Mouse (Mus musculus): ENCODE measurements around the gene Hoxb9. TPM values are rescaled to one million over a fixed set of nuclear protein-coding genes. Genes with fewer than 3 reads are reported as not detected.

Gene Hoxb9
- polyA plus RNA-seq, 1 experiment from 2014 or later: 0.09 TPM

DNA sequence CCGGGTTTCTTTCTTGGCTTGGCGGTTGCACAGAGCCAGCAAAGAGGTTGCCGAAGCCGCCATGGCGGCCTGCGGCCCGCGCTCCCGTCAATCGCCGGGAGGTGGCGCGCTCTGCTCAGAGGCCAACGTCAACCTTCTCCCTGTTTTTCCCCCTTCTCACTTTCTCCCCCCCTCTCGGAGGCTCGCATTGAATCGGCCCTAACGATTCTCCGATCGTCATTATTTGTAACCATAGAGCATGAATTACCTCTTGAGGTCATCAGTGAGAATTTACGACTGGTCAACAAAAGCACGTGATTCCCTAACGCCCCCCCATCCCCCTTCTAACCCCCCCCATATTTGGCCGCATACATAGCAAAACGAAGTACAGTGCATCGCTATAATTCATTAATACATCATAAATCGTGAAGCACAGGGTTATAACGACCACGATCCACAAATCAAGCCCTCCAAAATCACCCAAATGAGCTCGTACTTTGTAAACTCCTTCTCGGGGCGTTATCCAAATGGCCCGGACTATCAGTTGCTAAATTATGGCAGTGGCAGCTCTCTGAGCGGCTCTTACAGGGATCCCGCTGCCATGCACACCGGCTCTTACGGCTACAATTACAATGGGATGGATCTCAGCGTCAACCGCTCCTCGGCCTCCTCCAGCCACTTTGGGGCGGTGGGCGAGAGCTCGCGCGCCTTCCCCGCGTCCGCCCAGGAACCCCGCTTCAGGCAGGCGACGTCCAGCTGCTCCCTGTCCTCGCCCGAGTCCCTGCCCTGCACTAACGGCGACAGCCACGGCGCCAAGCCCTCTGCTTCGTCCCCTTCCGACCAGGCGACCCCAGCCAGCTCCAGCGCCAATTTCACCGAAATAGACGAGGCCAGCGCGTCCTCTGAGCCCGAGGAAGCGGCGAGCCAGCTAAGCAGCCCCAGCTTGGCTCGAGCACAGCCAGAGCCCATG lies 32.2 kb downstream of the Hoxb9 start, which contains the start of gene Hoxb5:
Gene Hoxb5, plus strand, starts transcription at position 186 of the 949 bp plus-strand sequence.
- WGBS (ENCODE audit: insufficient replicate concordance): under 1% methylated on average over 69 of the region's 69 CpGs
- Histone ChIP-seq H3K9me3 (replicated peaks; ENCODE audit: control insufficient read depth, low read length) (no peaks in the 10 kb centered on the region), H3K36me3 (ENCODE audit: control insufficient read depth, insufficient read depth, low read length) (no peaks in the 10 kb centered on the region), H3K4me3 (ENCODE audit: low read depth, low read length) (peak within 1 kb of the TSS; percentile 11), H3K27me3 (ENCODE audit: control insufficient read depth, insufficient read depth, low read length) (peaks cover 100% of the 10 kb centered on the region), H3K4me1 (ENCODE audit: control insufficient read depth, insufficient read depth, low read length) (peaks cover 9% of the 10 kb centered on the region; the same call in 1 of the 2 replicates), H3K4me2 (peak within 1 kb of the TSS; percentile 52), H3K27ac (ENCODE audit: low read depth, low read length) (no peak within 1 kb of the TSS), H3K9ac (ENCODE audit: low read depth, low read length) (no peak within 1 kb of the TSS)
- no peak for ATAC-seq (replicated peaks; ENCODE audit: insufficient number of reproducible peaks, low FRiP score, low TSS enrichment)

DNA sequence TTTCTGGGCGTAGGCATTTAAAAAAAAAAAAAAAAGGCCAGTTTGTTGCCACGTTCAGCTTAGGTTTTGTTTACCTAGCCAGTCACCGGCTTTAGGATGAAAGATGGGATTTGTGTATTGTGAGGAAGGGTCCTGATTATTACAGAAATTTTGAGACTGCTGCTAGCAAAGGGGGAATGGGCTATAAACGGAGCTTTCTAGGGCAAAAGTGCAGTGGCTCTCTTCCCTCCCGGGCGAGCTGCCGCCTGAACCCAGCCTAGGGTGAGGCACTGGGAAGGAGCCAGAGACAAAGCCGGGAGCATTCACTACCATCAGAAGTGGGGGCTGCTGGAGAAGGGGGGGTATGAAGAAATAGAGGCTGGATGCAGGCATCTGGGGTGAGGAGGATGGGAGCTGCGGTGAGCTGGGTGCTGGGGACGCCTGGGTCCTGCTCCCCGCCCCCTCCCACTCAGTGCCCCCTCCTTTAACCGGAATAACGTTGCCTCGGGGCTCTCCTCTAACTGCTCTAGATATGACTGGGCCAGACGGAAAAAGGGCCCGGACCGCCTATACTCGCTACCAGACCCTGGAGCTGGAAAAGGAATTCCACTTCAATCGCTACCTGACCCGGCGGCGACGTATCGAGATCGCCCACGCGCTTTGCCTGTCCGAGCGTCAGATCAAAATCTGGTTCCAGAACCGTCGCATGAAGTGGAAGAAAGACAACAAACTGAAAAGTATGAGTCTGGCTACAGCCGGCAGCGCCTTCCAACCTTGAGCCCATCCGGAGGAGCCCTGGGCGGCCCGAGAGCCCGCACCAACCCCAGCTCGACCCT lies 33.3 kb downstream of the Hoxb9 start:
- no peak for ATAC-seq (replicated peaks; ENCODE audit: insufficient number of reproducible peaks, low FRiP score, low TSS enrichment)
- Histone ChIP-seq H3K36me3 (ENCODE audit: control insufficient read depth, insufficient read depth, low read length) (no peaks in the 10 kb centered on the region), H3K9me3 (replicated peaks; ENCODE audit: control insufficient read depth, low read length) (no peaks in the 10 kb centered on the region), H3K4me1 (ENCODE audit: control insufficient read depth, insufficient read depth, low read length) (peaks cover 6% of the 10 kb centered on the region; the same call in 1 of the 2 replicates), H3K4me2 (peak overlapping the region; percentile 52), H3K9ac (ENCODE audit: low read depth, low read length) (peak overlapping the region; percentile 16; the same call in 1 of the 2 replicates), H3K4me3 (ENCODE audit: low read depth, low read length) (peak overlapping the region; percentile 11), H3K27ac (ENCODE audit: low read depth, low read length) (no peak overlapping the region), H3K27me3 (ENCODE audit: control insufficient read depth, insufficient read depth, low read length) (peaks cover 100% of the 10 kb centered on the region)
- WGBS (ENCODE audit: insufficient replicate concordance): under 1% methylated on average over 38 of the region's 38 CpGs

DNA sequence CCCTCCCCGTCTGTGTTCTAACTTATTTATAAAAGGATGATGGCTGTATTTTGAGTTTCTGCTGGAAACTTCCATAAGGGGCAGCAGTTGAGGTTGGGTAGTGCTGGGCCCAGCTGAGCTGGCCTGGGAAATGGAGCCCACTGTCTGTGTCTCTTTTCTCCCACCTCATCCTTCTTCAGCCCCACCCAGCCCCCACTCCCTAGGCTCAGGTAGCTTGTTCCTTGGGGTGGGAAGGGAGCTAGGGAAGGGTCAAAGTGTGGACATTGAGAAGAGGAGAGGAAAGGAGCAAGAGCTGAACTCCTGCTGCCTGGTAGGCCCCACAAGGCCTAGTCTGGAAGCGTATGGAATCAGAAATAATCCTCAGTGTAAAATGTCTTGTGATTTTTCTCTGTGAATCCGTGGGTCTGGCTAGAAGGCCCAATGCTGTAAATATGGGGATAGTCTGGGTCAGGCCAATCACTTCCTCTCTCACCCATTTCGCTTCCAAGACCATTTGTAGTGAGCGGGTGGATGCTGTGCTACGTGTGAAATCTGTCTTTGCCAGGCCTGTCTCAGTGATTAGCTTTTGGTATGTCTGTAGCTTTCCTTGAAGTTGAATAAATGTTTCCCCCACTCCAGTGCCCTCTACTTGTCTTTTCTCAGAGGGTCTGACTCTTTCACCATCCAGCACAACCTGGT lies 34.4 kb downstream of the Hoxb9 start:
- 48% methylated on average over 6 of the region's 6 CpGs for WGBS (ENCODE audit: insufficient replicate concordance)
- Histone ChIP-seq H3K4me2 (no peak overlapping the region), H3K9me3 (replicated peaks; ENCODE audit: control insufficient read depth, low read length) (no peaks in the 10 kb centered on the region), H3K9ac (ENCODE audit: low read depth, low read length) (no peak overlapping the region), H3K4me1 (ENCODE audit: control insufficient read depth, insufficient read depth, low read length) (peaks cover 2% of the 10 kb centered on the region; the same call in 1 of the 2 replicates), H3K36me3 (ENCODE audit: control insufficient read depth, insufficient read depth, low read length) (no peaks in the 10 kb centered on the region), H3K27me3 (ENCODE audit: control insufficient read depth, insufficient read depth, low read length) (peaks cover 100% of the 10 kb centered on the region), H3K4me3 (ENCODE audit: low read depth, low read length) (no peak overlapping the region), H3K27ac (ENCODE audit: low read depth, low read length) (no peak overlapping the region)
- no peak for ATAC-seq (replicated peaks; ENCODE audit: insufficient number of reproducible peaks, low FRiP score, low TSS enrichment)

DNA sequence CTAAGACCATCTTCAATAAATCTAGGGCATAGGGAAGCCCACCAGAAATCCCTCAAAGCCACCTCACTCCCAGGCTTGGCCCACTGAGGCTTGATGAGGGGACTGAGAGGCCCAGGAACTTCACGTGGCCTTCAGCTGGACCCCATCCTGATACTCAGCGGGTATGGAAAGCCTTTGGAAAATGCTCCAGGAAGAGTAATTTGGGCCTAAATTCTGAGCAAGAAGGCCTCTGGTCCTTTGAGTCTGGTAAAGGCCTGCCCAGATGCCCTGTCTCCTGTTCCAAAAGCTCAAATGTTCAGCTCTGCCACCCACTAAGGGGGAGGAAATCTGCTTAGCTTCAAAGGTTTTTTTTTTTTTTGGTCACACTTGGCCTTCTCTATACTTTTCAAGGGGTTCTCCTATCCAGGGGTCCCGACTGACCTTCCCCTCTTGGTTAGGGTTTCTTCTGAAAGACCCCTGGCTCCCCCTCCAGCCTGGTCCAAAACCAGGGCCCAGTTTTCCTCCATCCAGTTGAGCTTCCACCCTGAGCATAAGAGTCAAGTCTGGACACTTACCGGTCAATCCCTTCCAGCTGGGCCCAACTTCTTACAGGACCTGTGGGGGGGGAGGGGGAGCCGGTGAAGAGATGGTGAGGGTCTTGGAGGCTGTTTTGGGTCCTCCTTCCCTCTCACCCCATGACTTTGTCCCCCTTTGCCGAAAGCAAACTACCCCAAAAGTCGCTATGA lies 35.1 kb downstream of the Hoxb9 start:
- Histone ChIP-seq H3K27me3 (ENCODE audit: control insufficient read depth, insufficient read depth, low read length) (peaks cover 100% of the 10 kb centered on the region), H3K4me1 (ENCODE audit: control insufficient read depth, insufficient read depth, low read length) (no peaks in the 10 kb centered on the region), H3K27ac (ENCODE audit: low read depth, low read length) (no peak overlapping the region), H3K9ac (ENCODE audit: low read depth, low read length) (no peak overlapping the region), H3K9me3 (replicated peaks; ENCODE audit: control insufficient read depth, low read length) (no peaks in the 10 kb centered on the region), H3K36me3 (ENCODE audit: control insufficient read depth, insufficient read depth, low read length) (no peaks in the 10 kb centered on the region), H3K4me2 (no peak overlapping the region), H3K4me3 (ENCODE audit: low read depth, low read length) (no peak overlapping the region)
- ATAC-seq (replicated peaks; ENCODE audit: insufficient number of reproducible peaks, low FRiP score, low TSS enrichment): no peak
- WGBS (ENCODE audit: insufficient replicate concordance): 16% methylated on average over 7 of the region's 7 CpGs

DNA sequence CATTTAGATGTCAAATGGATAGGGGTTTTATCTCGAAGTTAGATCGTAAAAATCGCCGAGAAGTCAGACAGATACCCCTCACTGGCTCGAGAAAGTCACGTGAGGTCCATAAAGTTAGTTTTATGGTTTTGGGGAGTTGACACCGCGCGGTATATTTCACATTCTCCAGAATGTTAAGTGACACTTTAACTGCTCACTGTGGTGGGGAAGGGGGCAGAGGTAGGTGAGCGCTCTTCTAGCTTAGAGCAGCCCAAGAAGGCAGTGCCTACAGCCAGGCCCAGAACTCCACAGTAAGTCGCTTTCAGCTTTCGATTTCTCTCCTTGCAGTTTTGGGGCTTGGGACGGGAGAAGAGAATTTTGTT lies 35.6 kb downstream of the Hoxb9 start:
- Histone ChIP-seq H3K27me3 (ENCODE audit: control insufficient read depth, insufficient read depth, low read length) (peaks cover 100% of the 10 kb centered on the region), H3K27ac (ENCODE audit: low read depth, low read length) (no peak overlapping the region), H3K9me3 (replicated peaks; ENCODE audit: control insufficient read depth, low read length) (no peaks in the 10 kb centered on the region), H3K4me2 (no peak overlapping the region), H3K4me1 (ENCODE audit: control insufficient read depth, insufficient read depth, low read length) (no peaks in the 10 kb centered on the region), H3K36me3 (ENCODE audit: control insufficient read depth, insufficient read depth, low read length) (no peaks in the 10 kb centered on the region), H3K4me3 (ENCODE audit: low read depth, low read length) (no peak overlapping the region), H3K9ac (ENCODE audit: low read depth, low read length) (no peak overlapping the region)
- ATAC-seq (replicated peaks; ENCODE audit: insufficient number of reproducible peaks, low FRiP score, low TSS enrichment): no peak
- 13% methylated on average over 13 of the region's 13 CpGs for WGBS (ENCODE audit: insufficient replicate concordance)

DNA sequence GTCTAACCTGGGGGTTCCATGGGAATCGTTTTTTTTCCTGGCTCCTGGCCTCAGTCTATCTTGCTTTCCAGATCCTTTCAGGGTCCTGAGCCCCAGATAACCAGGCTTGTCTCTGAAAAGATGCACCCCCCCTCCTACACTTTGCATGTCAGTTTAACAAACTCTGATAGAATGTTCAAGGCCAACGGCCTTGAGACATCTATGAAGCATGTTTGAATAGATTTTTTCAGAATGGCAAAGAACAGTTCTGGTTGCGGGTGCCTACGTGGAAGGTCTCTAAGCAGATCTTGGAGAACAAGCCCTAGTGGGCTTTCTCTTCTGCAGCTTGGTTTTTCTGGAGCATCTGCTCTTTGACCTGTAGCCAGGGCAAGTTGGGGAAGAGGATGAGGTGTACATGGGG lies 37.5 kb downstream of the Hoxb9 start:
- H3K4me2 ChIP-seq: no peak overlapping the region
- no peak for ATAC-seq (replicated peaks; ENCODE audit: insufficient number of reproducible peaks, low FRiP score, low TSS enrichment)
- H3K27ac ChIP-seq (ENCODE audit: low read depth, low read length): no peak overlapping the region
- no peaks in the 10 kb centered on the region for H3K9me3 ChIP-seq (replicated peaks; ENCODE audit: control insufficient read depth, low read length)
- H3K4me1 ChIP-seq (ENCODE audit: control insufficient read depth, insufficient read depth, low read length): no peaks in the 10 kb centered on the region
- no peak overlapping the region for H3K4me3 ChIP-seq (ENCODE audit: low read depth, low read length)
- WGBS (ENCODE audit: insufficient replicate concordance): 20% methylated on average over 4 of the region's 4 CpGs
- peaks cover 100% of the 10 kb centered on the region for H3K27me3 ChIP-seq (ENCODE audit: control insufficient read depth, insufficient read depth, low read length)
- no peak overlapping the region for H3K9ac ChIP-seq (ENCODE audit: low read depth, low read length)
- no peaks in the 10 kb centered on the region for H3K36me3 ChIP-seq (ENCODE audit: control insufficient read depth, insufficient read depth, low read length)

DNA sequence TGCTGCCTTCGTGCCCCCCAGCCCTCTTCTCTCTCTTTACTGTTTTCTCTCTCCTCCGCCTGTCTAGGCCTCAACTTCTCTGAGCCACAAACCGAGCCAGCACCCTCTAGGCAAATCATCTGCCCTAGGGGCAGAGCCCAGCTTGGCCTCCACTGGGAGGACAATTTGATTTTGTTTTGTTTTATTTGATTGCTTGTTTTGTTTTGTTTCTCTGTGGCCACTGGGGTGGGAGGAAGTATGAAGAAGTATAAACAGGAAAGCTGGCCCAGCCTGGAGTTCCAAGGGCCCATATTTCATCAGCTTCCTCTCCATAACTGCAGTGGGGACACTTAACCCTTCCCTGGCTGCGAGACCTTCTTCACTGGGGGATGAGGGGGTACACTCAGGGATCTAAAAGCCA lies 38.0 kb downstream of the Hoxb9 start:
- Histone ChIP-seq H3K27me3 (ENCODE audit: control insufficient read depth, insufficient read depth, low read length) (peaks cover 100% of the 10 kb centered on the region), H3K4me1 (ENCODE audit: control insufficient read depth, insufficient read depth, low read length) (no peaks in the 10 kb centered on the region), H3K4me2 (no peak overlapping the region), H3K27ac (ENCODE audit: low read depth, low read length) (no peak overlapping the region), H3K4me3 (ENCODE audit: low read depth, low read length) (no peak overlapping the region), H3K9ac (ENCODE audit: low read depth, low read length) (no peak overlapping the region), H3K9me3 (replicated peaks; ENCODE audit: control insufficient read depth, low read length) (no peaks in the 10 kb centered on the region), H3K36me3 (ENCODE audit: control insufficient read depth, insufficient read depth, low read length) (no peaks in the 10 kb centered on the region)
- ATAC-seq (replicated peaks; ENCODE audit: insufficient number of reproducible peaks, low FRiP score, low TSS enrichment): no peak
- WGBS (ENCODE audit: insufficient replicate concordance): 18% methylated on average over 4 of the region's 4 CpGs
